8 mouse cellular contexts compared by ENCODE assay signal in genomic region chr6:136543164-136543563, GRCm38 (mm10). TPM values are rescaled to one million over a fixed set of nuclear protein-coding genes. Genes with fewer than 3 reads are reported as not detected.
A peak's percentile ranks its signal among the peaks of the same experiment; 100 is the strongest.
DNase-seq lines count a peak whose midpoint lies in the region; ATAC-seq and TF ChIP-seq lines count a peak whose summit lies in the region.

No protein-coding gene starts in this region.

- H3K4me1 ChIP-seq in embryonic fibroblast, embryonic 13.5 days (ENCODE audit: control insufficient read depth, insufficient read depth, low read length), result peaks cover 9% of the 10 kb centered on the region
- H3K4me1 ChIP-seq in heart, embryonic 15.5 days (replicated peaks), result peaks cover 37% of the 10 kb centered on the region
- H3K4me1 ChIP-seq in kidney, postnatal 0 days (replicated peaks; ENCODE audit: insufficient read depth, low read length), result 0 out of 2 replicates have a peak, but pooled peaks cover 7% of the 10 kb centered on the region
- H3K4me1 ChIP-seq in lung, embryonic 16.5 days (replicated peaks; ENCODE audit: control insufficient read depth, insufficient read depth, low read length), result peaks cover 14% of the 10 kb centered on the region
- H3K4me1 ChIP-seq in olfactory bulb, adult 2 months (ENCODE audit: control insufficient read depth, insufficient read depth, low read length), result peaks cover 9% of the 10 kb centered on the region; the same call in 1 of the 2 replicates

- no peak for TF ChIP-seq CTCF in embryonic fibroblast, embryonic 13.5 days (IDR thresholded peaks at IDR 0.05; ENCODE audit: borderline replicate concordance, insufficient read depth, low read length)
- TF ChIP-seq CTCF in kidney, postnatal 0 days (IDR thresholded peaks at IDR 0.05; ENCODE audit: low read depth), result no peak
- TF ChIP-seq CTCF in olfactory bulb, adult 2 months (IDR thresholded peaks at IDR 0.05; ENCODE audit: insufficient read depth, low read depth, low read length), result no peak

- no peaks in the 10 kb centered on the region for H3K9me3 ChIP-seq in heart, embryonic 15.5 days (replicated peaks)
- H3K9me3 ChIP-seq in kidney, postnatal 0 days (replicated peaks; ENCODE audit: low read length), result no peaks in the 10 kb centered on the region
- no peaks in the 10 kb centered on the region for H3K9me3 ChIP-seq in lung, embryonic 16.5 days (ENCODE audit: control insufficient read depth, low read length)

- H3K27me3 ChIP-seq in heart, embryonic 15.5 days, result no peaks in the 10 kb centered on the region
- no peaks in the 10 kb centered on the region for H3K27me3 ChIP-seq in kidney, postnatal 0 days (ENCODE audit: insufficient read depth, low read length)
- H3K27me3 ChIP-seq in lung, embryonic 16.5 days (ENCODE audit: control insufficient read depth, insufficient read depth, low read depth, low read length), result no peaks in the 10 kb centered on the region

- no peak overlapping the region for H3K9ac ChIP-seq in heart, embryonic 15.5 days
- H3K9ac ChIP-seq in kidney, postnatal 0 days (ENCODE audit: low read depth, low read length), result no peak overlapping the region
- H3K9ac ChIP-seq in lung, embryonic 16.5 days (ENCODE audit: low read length), result peak overlapping the region; percentile 34; the same call in 1 of the 2 replicates

- ATAC-seq in heart, embryonic 15.5 days (replicated peaks; ENCODE audit: insufficient number of reproducible peaks, insufficient read depth, low FRiP score, low read depth), result peak; percentile 93
- peak; percentile 90 for ATAC-seq in kidney, postnatal 0 days (replicated peaks; ENCODE audit: low FRiP score, low read depth)
- ATAC-seq in lung, embryonic 16.5 days (ENCODE audit: low read depth), result peak; percentile 95
- ATAC-seq in CD4-positive, CD25-positive, alpha-beta regulatory T cell, adult 4 months, result no peak

- H3K4me3 ChIP-seq in embryonic fibroblast, embryonic 13.5 days (ENCODE audit: insufficient read depth, low read length), result no peak overlapping the region
- no peak overlapping the region; the same call in 1 of the 2 replicates for H3K4me3 ChIP-seq in heart, embryonic 15.5 days
- H3K4me3 ChIP-seq in kidney, postnatal 0 days (replicated peaks; ENCODE audit: low read depth, low read length), result no peak overlapping the region
- H3K4me3 ChIP-seq in lung, embryonic 16.5 days (ENCODE audit: low read length), result no peak overlapping the region
- no peak overlapping the region for H3K4me3 ChIP-seq in olfactory bulb, adult 2 months (ENCODE audit: insufficient read depth, low read depth, low read length)

- peak overlapping the region; percentile 56 for H3K27ac ChIP-seq in embryonic fibroblast, embryonic 13.5 days (ENCODE audit: insufficient read depth, low read length)
- peak overlapping the region; percentile 89 for H3K27ac ChIP-seq in heart, embryonic 15.5 days
- H3K27ac ChIP-seq in kidney, postnatal 0 days, result peak overlapping the region; percentile 47
- H3K27ac ChIP-seq in lung, embryonic 16.5 days (ENCODE audit: low read length), result peak overlapping the region; percentile 64
- peak overlapping the region; percentile 0; the same call in 1 of the 2 replicates for H3K27ac ChIP-seq in olfactory bulb, adult 2 months (ENCODE audit: insufficient read depth, low read depth, low read length)

- TF ChIP-seq POLR2A in embryonic fibroblast, embryonic 13.5 days (IDR thresholded peaks at IDR 0.05; ENCODE audit: low read depth, low read length), result no peak; the same call in 1 of the 2 replicates
- TF ChIP-seq POLR2A in olfactory bulb, adult 2 months (IDR thresholded peaks at IDR 0.05; ENCODE audit: insufficient read depth, low read depth, low read length), result no peak

- WGBS in heart, embryonic 15.5 days, result 4% methylated on average over 6 of the region's 6 CpGs
- 7% methylated on average over 6 of the region's 6 CpGs for WGBS in kidney, postnatal 0 days
- 2% methylated on average over 6 of the region's 6 CpGs for WGBS in lung, embryonic 16.5 days
- WGBS in olfactory bulb, adult 2 months, result 5% methylated on average over 6 of the region's 6 CpGs

- 0 out of 2 replicates have a peak, but pooled peaks cover 10% of the 10 kb centered on the region for H3K36me3 ChIP-seq in heart, embryonic 15.5 days
- H3K36me3 ChIP-seq in kidney, postnatal 0 days (ENCODE audit: insufficient read depth, low read length), result no peaks in the 10 kb centered on the region
- H3K36me3 ChIP-seq in lung, embryonic 16.5 days (ENCODE audit: control insufficient read depth, insufficient read depth, low read length), result peaks cover 10% of the 10 kb centered on the region

- DNase-seq in ES-CJ7 (ENCODE audit: low read depth, low spot score), result peak; percentile 90
- DNase-seq in adrenal gland, postnatal 36 days, result peak; percentile 63
- DNase-seq in kidney, postnatal 0 days (ENCODE audit: low spot score), result peak; percentile 91

- H3K4me2 ChIP-seq in heart, embryonic 15.5 days, result peak overlapping the region; percentile 46
- peak overlapping the region; percentile 37; the same call in 1 of the 2 replicates for H3K4me2 ChIP-seq in kidney, postnatal 0 days (ENCODE audit: low read length)
- H3K4me2 ChIP-seq in lung, embryonic 16.5 days (ENCODE audit: low read depth, low read length), result peak overlapping the region; percentile 37

RNA-seq across cellular contexts. Expression of gene Atf7ip, which starts 37.2 kb away (rescaled TPM):
- total RNA-seq in adrenal gland, postnatal 36 days (2021), result 10 to 100 TPM; 54.0 to 74.3 TPM
- polyA plus RNA-seq in embryonic fibroblast, embryonic 13.5 days (2011; ENCODE audit: insufficient read length, low read depth, missing spikeins), result 68.6 and 75.8 TPM in 2 replicates
- polyA plus RNA-seq in heart, embryonic 15.5 days (2015; fragmentation: Nextera tagmentation; extraction: Ambion mirVana), result 30.3 and 32.6 TPM in 2 replicates
- polyA plus RNA-seq in kidney, postnatal 0 days (2015; fragmentation: Nextera tagmentation; extraction: Ambion mirVana), result 17.9 and 20.2 TPM in 2 replicates
- polyA plus RNA-seq in lung, embryonic 16.5 days (2015; fragmentation: Nextera tagmentation; extraction: Ambion mirVana), result 41.2 and 43.6 TPM in 2 replicates
- 143 TPM in 1 of 2 replicates, not detected in the other for polyA plus RNA-seq in olfactory bulb, adult 2 months (2012; ENCODE audit: insufficient read depth, insufficient read length, low replicate concordance, missing spikeins)
- polyA plus RNA-seq in CD4-positive, CD25-positive, alpha-beta regulatory T cell, adult 4 months (2017; shearing (Covaris generic)), result 100 to 1,000 TPM in 1 of 2 experiments, 10 to 100 TPM in 1; 96.5 to 115 TPM

Comparison
In these comparisons a context has a peak if more than half of its experiments do, and no peak if none do; other contexts are left out.
1. H3K27ac ChIP-seq: peak in every context shown above with its lines; median percentile 89 in heart, embryonic 15.5 days; 64 in lung, embryonic 16.5 days; 56 in embryonic fibroblast, embryonic 13.5 days; 47 in kidney, postnatal 0 days; 0 in olfactory bulb, adult 2 months.